Mouse (Mus musculus) midbrain, embryonic 15.5 days (tissue): ENCODE data around the gene Serpinc1. TPM values are rescaled to one million over a fixed set of nuclear protein-coding genes. Genes with fewer than 3 reads are reported as not detected.
"Not testable (repeated sequence)": the region's sequence is repeated elsewhere in the genome, so short reads cannot be mapped to it uniquely, and the experiment has no call there.

Experiments used
- ATAC-seq: fragments of 200-750 bp; cut with Nextera tagmentation; replicated peaks from 2 replicates; pipeline ENCODE4 v1.8.0; 2017; ENCODE audit warnings: moderate TSS enrichment
- H3K27ac ChIP-seq: fragments of 300-500 bp; sonication (generic); 2 replicates; pipeline ENCODE4 v1.5.1; 2015; ENCODE audit warnings: mild to moderate bottlenecking, inconsistent platforms
- H3K27me3 ChIP-seq: fragments of 300-500 bp; sonication (generic); replicated peaks from 2 replicates; pipeline ENCODE4 v1.6.1; 2015; ENCODE audit warnings: inconsistent platforms
- H3K36me3 ChIP-seq: fragments of 300-500 bp; sonication (generic); replicated peaks from 2 replicates; pipeline ENCODE4 v1.6.1; 2015; ENCODE audit warnings: inconsistent platforms
- H3K4me1 ChIP-seq: fragments of 300-500 bp; sonication (generic); 2 replicates; pipeline ENCODE4 v1.6.1; 2015; ENCODE audit warnings: inconsistent platforms
- H3K4me2 ChIP-seq: fragments of 300-500 bp; sonication (generic); 2 replicates; pipeline ENCODE4 v1.6.1; 2015; ENCODE audit warnings: inconsistent platforms, mild to moderate bottlenecking, moderate library complexity
- H3K4me3 ChIP-seq: fragments of 300-500 bp; sonication (generic); 2 replicates; pipeline ENCODE4 v1.5.1; 2015; ENCODE audit warnings: mild to moderate bottlenecking, inconsistent platforms
- H3K9ac ChIP-seq: fragments of 300-500 bp; sonication (generic); 2 replicates; pipeline ENCODE4 v1.6.1; 2015; ENCODE audit warnings: mild to moderate bottlenecking, inconsistent platforms
- H3K9me3 ChIP-seq: fragments of 300-500 bp; sonication (generic); 2 replicates; pipeline ENCODE4 v1.6.1; 2016; ENCODE audit warnings: inconsistent platforms
- WGBS: fragments of 180-500 bp; shearing (Covaris S2); methylation state at CpG from one replicate; pipeline ENCODE4 v1.1.7; 2015; ENCODE audit warnings: mixed read lengths; 5-methylcytosine and 5-hydroxymethylcytosine counted together
- polyA plus RNA-seq: library from polyadenylated mRNA; unstranded; fragments of >200 nt; fragmentation: Nextera tagmentation; extraction: Ambion mirVana; gene quantifications from 2 replicates; pipeline ENCODE4 v1.2.1, GENCODE M21; 2015

Gene Serpinc1
- polyA plus RNA-seq, 1 experiment from 2014 or later = 4.4 TPM

- 87% methylated on average over 2 of the region's 2 CpGs for WGBS
- H3K36me3 ChIP-seq = peaks cover 10% of the 10 kb centered on the region; the same call in 1 of the 2 replicates
These were observed 48.8 kb downstream of the Serpinc1 start for GRCm38 (mm10) chr1:161027196-161027595.

GRCm38 (mm10) chr1:161028427-161028826, 50.0 kb downstream of the Serpinc1 start:
- WGBS = 88% methylated on average over 1 of the region's 1 CpGs
- ATAC-seq, H3K9ac ChIP-seq, H3K4me2 ChIP-seq, H3K4me3 ChIP-seq, H3K27ac ChIP-seq, H3K36me3 ChIP-seq, H3K9me3 ChIP-seq, H3K27me3 ChIP-seq: not testable (repeated sequence)
- H3K4me1 ChIP-seq = peaks cover 10% of the 10 kb centered on the region

More at GRCm38 (mm10) chr1:161027196-161027595, 48.8 kb downstream of the Serpinc1 start:
- H3K27ac ChIP-seq = no peak overlapping the region
- no peak overlapping the region for H3K9ac ChIP-seq
- H3K4me2 ChIP-seq = no peak overlapping the region
- no peaks in the 10 kb centered on the region for H3K9me3 ChIP-seq
- H3K4me1 ChIP-seq = no peaks in the 10 kb centered on the region
- no peak for ATAC-seq
- H3K27me3 ChIP-seq = no peaks in the 10 kb centered on the region
- H3K4me3 ChIP-seq = no peak overlapping the region

DNA sequence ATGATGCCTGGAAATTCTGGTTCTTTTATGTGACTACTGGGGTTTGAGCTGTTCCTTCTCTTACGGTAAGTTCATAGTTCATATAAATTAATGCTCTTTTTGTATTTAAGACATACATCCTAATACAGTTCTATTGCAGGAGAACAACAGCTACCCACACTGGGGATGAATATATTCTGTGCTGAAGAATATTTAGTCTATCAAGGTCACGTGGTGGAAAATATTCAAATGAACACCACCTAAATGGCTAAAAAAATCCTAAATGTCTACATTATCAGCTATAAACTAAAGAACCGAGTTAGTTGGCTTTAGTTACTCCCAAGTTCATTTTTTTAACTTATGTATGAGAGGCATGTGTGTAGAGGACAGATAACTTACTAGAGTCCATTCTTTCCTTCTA, 51.7 kb downstream of the Serpinc1 start:
- Histone ChIP-seq H3K27me3 (no peaks in the 10 kb centered on the region), H3K4me1 (peaks cover 17% of the 10 kb centered on the region), H3K4me3 (no peak overlapping the region), H3K36me3 (peaks cover 10% of the 10 kb centered on the region; the same call in 1 of the 2 replicates), H3K4me2 (no peak overlapping the region), H3K9me3 (no peaks in the 10 kb centered on the region), H3K9ac (no peak overlapping the region), H3K27ac (no peak overlapping the region)
- WGBS = 98% methylated on average over 3 of the region's 3 CpGs
- no peak for ATAC-seq

DNA sequence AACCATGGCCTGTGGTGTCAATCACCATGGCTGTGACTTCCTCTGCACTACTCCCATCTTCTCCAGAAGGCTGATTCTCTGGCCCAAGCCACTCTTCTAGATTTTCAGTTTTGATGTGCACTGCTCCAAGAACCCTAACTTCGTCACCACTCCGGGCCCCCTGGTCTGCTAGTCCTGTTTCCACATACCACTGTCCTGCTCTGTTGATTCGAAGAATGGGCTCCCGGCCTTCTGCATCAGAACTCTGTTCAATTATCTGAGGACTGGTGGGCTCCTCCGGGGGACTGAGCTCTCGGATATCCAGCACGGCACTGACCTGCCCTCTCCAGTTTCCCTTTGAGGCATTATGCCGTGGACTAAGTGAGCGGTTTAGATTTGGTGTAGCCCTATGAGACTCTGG, 53.5 kb downstream of the Serpinc1 start:
- H3K4me2 ChIP-seq = no peak overlapping the region
- H3K36me3 ChIP-seq = peaks cover 11% of the 10 kb centered on the region; the same call in 1 of the 2 replicates
- no peak for ATAC-seq
- 89% methylated on average over 9 of the region's 9 CpGs for WGBS
- H3K27ac ChIP-seq = no peak overlapping the region
- no peak overlapping the region for H3K9ac ChIP-seq
- H3K4me3 ChIP-seq = no peak overlapping the region
- H3K9me3 ChIP-seq = no peaks in the 10 kb centered on the region
- peaks cover 24% of the 10 kb centered on the region for H3K4me1 ChIP-seq
- H3K27me3 ChIP-seq = no peaks in the 10 kb centered on the region

- Histone ChIP-seq H3K27ac (no peak overlapping the region), H3K27me3 (no peaks in the 10 kb centered on the region), H3K4me1 (peaks cover 26% of the 10 kb centered on the region), H3K9ac (no peak overlapping the region), H3K4me2 (no peak overlapping the region), H3K4me3 (no peak overlapping the region), H3K36me3 (peaks cover 11% of the 10 kb centered on the region; the same call in 1 of the 2 replicates), H3K9me3 (no peaks in the 10 kb centered on the region)
- ATAC-seq = no peak
- WGBS = 93% methylated on average over 7 of the region's 7 CpGs
These were observed 54.0 kb downstream of the Serpinc1 start for GRCm38 (mm10) chr1:161032345-161032744.

DNA sequence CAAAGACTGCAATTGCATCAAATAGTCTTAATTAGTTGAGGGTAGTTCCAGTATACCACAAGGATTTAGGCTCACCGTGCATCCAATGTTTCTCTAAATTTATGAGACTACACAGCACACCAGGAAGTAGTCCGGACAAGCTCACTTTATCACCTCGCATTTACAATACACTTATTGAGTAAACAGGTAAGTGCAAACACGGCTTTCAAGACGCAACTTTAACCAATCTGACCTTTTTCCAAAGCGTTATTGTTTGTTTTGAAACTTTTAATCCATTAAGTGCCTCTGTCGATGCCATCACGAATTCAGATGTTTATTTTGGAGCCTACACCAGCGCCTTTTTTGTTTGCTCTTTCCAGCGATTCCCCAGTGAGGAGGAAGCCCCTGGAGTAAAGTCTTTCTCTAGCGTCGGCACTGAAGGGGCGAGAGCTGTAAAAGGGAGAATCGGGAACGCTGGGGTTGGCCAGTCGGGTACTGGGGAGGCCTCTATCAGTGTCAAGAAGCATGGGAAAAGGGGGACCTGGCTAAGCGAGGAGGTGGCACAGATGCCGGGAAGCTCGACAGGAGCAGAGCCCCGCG, 55.6 kb downstream of the Serpinc1 start:
- Histone ChIP-seq H3K9ac (peak overlapping the region; percentile 95), H3K4me3 (peak overlapping the region; percentile 95), H3K4me1 (peaks cover 39% of the 10 kb centered on the region), H3K4me2 (peak overlapping the region; percentile 66), H3K9me3 (no peaks in the 10 kb centered on the region), H3K36me3 (peaks cover 24% of the 10 kb centered on the region; the same call in 1 of the 2 replicates), H3K27me3 (no peaks in the 10 kb centered on the region), H3K27ac (peak overlapping the region; percentile 91)
- 1% methylated on average over 21 of the region's 21 CpGs for WGBS
- no peak for ATAC-seq

DNA sequence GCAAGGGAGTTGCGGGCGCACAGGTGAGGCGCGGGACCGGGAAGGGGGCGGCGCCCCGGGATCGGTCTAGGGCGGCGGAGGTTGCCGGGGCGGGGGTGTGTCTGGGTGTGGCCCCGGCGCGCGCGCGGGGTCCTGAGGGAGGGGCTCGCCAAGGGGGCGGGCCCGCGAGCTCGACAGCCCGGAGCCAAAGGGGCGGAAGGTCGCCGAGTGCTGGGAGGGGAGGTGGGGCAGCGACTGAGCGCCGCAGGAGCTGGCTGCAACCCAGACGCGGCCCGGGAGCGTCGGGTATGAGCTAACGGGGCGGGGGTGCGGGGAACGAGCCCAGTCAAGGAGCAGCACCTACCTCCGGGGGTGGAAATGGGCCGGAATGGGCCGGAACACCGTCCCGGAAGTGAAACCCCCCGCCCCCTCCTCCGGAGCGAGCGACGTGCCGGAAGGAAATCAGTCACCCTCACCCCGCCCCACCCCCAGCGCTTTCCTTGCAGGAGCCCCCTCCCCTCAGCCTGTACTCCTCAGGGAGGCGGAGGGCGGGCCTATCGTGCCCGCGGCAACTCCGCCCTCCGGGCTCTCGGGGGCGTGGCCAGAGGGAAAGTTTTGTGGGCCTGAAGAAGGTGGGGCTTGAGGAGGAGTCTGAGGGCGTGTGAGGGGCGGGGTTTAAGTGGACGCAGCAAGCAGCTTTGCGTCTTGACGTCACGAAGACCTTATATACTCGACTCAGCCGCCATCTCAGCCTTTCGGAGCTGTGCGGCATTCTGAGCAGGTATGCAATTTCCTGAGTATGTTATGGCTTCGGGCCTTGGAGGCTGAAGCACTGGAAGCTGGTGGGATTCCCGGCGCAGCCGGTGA, 56.3 kb downstream of the Serpinc1 start, which contains the start of gene Zbtb37:
TSS of gene Zbtb37 (minus strand) at position 415 of the 846 bp plus-strand sequence.
- Histone ChIP-seq H3K27me3 (no peaks in the 10 kb centered on the region), H3K36me3 (peaks cover 26% of the 10 kb centered on the region; the same call in 1 of the 2 replicates), H3K4me2 (peak within 1 kb of the TSS; percentile 75), H3K4me3 (peak within 1 kb of the TSS; percentile 95), H3K4me1 (peaks cover 44% of the 10 kb centered on the region), H3K9ac (peak within 1 kb of the TSS; percentile 95), H3K9me3 (no peaks in the 10 kb centered on the region), H3K27ac (peak within 1 kb of the TSS; percentile 91)
- ATAC-seq = peak; percentile 96
- under 1% methylated on average over 69 of the region's 76 CpGs for WGBS

DNA sequence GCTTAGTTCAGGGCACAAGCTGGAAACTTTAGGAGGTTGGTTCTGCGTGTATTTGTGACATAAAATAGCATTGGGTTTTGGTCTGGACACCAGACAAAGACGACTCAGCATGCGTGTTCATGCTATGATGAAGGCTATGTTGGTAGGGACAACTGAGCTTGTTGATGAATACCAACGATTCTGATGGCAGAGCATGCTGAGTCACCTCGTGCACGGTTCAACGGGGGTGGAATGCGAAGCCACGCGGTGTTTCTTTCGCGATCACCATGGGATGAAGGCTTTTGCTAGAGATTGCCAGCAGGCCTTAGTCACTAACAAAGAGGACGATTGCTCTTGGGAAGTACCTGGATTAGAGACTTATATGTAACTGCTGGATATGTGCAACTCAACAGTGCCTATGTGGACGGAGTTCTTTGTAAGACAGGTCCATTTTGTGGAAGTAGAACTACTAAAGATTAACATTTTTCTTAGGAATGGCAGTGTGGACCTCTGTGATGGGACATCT, 56.9 kb downstream of the Serpinc1 start:
- Histone ChIP-seq H3K4me2 (peak overlapping the region; percentile 75), H3K27ac (peak overlapping the region; percentile 91), H3K4me3 (peak overlapping the region; percentile 95), H3K27me3 (no peaks in the 10 kb centered on the region), H3K36me3 (peaks cover 24% of the 10 kb centered on the region; the same call in 1 of the 2 replicates), H3K4me1 (peaks cover 44% of the 10 kb centered on the region), H3K9ac (peak overlapping the region; percentile 84), H3K9me3 (no peaks in the 10 kb centered on the region)
- WGBS = 0% methylated on average over 14 of the region's 14 CpGs
- peak; percentile 61 for ATAC-seq

DNA sequence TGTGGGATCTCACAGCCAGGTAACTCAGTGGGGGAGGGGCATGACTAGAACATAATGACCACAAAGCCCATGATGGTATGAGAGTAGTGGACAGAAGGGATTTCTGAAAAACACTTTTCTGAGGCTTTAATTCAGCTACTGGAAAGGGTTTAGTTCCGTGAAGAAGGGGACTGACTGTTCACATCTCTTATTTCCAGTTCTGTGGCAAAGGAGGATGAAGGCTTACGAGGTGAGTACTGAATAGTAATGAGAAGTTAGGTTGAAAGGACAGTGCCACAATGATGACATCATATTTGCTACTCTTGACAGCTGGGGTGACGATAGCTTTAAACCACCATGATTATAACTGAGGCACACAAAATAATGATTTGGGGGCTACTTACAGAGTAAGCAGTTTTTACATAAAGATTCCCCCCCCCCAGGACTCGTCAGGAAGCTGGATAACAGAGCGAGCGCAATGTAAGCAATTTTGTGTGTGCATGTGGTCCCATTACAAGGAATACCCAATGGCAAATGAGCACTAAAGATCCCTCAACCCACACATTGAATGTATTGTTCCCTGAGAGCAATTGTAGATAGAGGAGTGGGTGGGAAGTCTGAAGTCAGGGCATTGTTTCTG, 57.5 kb downstream of the Serpinc1 start:
- H3K4me2 ChIP-seq = peak overlapping the region; percentile 75
- 0% methylated on average over 6 of the region's 6 CpGs for WGBS
- H3K9me3 ChIP-seq = no peaks in the 10 kb centered on the region
- peak overlapping the region; percentile 95 for H3K4me3 ChIP-seq
- H3K27ac ChIP-seq = peak overlapping the region; percentile 91
- no peaks in the 10 kb centered on the region for H3K27me3 ChIP-seq
- H3K36me3 ChIP-seq = peaks cover 23% of the 10 kb centered on the region; the same call in 1 of the 2 replicates
- no peak for ATAC-seq
- peak overlapping the region; percentile 84 for H3K9ac ChIP-seq
- H3K4me1 ChIP-seq = peaks cover 44% of the 10 kb centered on the region

- Histone ChIP-seq H3K4me3 (peak overlapping the region; percentile 95), H3K4me1 (peaks cover 44% of the 10 kb centered on the region), H3K9ac (peak overlapping the region; percentile 84), H3K36me3 (peaks cover 23% of the 10 kb centered on the region; the same call in 1 of the 2 replicates), H3K9me3 (no peaks in the 10 kb centered on the region), H3K27me3 (no peaks in the 10 kb centered on the region), H3K27ac (peak overlapping the region; percentile 91), H3K4me2 (peak overlapping the region; percentile 75)
- ATAC-seq = no peak
- 2% methylated on average over 5 of the region's 5 CpGs for WGBS
These were observed 58.0 kb downstream of the Serpinc1 start for GRCm38 (mm10) chr1:161036411-161036841.

DNA sequence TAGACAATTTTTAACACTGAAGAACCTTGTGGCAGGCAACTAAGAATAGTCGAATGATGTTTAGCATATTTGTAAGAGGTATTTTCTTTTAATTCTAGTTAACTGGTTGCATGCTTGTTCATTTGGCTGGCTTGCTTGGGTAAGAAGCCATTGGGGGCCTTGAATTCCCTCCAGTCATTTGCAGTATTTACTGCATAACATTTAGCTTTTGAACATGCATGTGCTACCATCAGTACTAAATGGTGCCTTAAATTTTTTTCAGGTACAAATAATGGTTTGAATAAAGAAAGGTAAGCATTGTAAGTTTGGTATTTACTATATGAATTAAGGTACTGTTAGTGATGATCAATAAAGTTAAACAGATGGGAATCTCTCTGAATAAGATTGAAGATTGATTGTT, 58.6 kb downstream of the Serpinc1 start:
- WGBS = 0% methylated on average over 1 of the region's 1 CpGs
- Histone ChIP-seq H3K27ac (peak overlapping the region; percentile 91), H3K36me3 (peaks cover 19% of the 10 kb centered on the region; the same call in 1 of the 2 replicates)

DNA sequence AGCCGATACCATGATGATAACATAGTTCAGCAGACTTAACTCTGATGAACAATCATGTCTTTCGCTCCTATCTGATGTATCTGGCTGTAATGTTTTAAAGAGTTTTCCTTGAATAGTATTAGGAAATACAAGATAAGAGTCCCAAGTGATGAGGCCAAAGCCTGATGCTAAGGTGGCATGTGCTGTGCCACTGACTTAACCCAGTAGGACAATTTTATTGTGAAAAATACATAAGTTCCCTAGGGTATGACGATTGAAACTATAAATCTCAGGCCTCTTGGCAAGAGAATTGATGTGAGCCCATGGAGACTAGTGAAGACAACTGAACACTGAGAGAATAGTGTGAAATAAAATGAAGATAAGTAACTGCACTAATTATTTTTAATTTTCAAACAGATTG, 59.2 kb downstream of the Serpinc1 start:
- H3K4me1 ChIP-seq = peaks cover 42% of the 10 kb centered on the region
- H3K9ac ChIP-seq = peak overlapping the region; percentile 32; the same call in 1 of the 2 replicates
- peak overlapping the region; percentile 75 for H3K4me2 ChIP-seq
- H3K9me3 ChIP-seq = no peaks in the 10 kb centered on the region
- ATAC-seq = no peak
- 24% methylated on average over 3 of the region's 3 CpGs for whole genome bisulfite sequencing
- peak overlapping the region; percentile 22 for H3K4me3 ChIP-seq
- peaks cover 19% of the 10 kb centered on the region; the same call in 1 of the 2 replicates for H3K36me3 ChIP-seq
- H3K27me3 ChIP-seq = no peaks in the 10 kb centered on the region
- no peak overlapping the region for H3K27ac ChIP-seq

More for the DNA sequence above, 58.6 kb downstream of the Serpinc1 start:
- H3K27me3 ChIP-seq = no peaks in the 10 kb centered on the region
- H3K9ac ChIP-seq = peak overlapping the region; percentile 84
- H3K4me3 ChIP-seq = peak overlapping the region; percentile 95
- ATAC-seq = no peak
- no peaks in the 10 kb centered on the region for H3K9me3 ChIP-seq
- peak overlapping the region; percentile 75 for H3K4me2 ChIP-seq
- peaks cover 44% of the 10 kb centered on the region for H3K4me1 ChIP-seq
